Mouse (Mus musculus) spleen, adult 2 months (tissue): ENCODE measurements around the gene Tpt1.

Experiments
- CTCF ChIP-seq: fragments of 200-500 bp; IDR thresholded peaks from 2 replicates; pipeline ENCODE4 v1.5.1; 2011; ENCODE audit warnings: mild to moderate bottlenecking, inconsistent platforms; ENCODE audit not compliant: insufficient read depth, insufficient read length, insufficient replicate concordance; ENCODE audit errors: extremely low read depth
- POLR2A ChIP-seq: fragments of 200-500 bp; IDR thresholded peaks from 2 replicates; pipeline ENCODE4 v1.6.1; 2011; ENCODE audit warnings: low read depth, low read length, inconsistent platforms

DNA sequence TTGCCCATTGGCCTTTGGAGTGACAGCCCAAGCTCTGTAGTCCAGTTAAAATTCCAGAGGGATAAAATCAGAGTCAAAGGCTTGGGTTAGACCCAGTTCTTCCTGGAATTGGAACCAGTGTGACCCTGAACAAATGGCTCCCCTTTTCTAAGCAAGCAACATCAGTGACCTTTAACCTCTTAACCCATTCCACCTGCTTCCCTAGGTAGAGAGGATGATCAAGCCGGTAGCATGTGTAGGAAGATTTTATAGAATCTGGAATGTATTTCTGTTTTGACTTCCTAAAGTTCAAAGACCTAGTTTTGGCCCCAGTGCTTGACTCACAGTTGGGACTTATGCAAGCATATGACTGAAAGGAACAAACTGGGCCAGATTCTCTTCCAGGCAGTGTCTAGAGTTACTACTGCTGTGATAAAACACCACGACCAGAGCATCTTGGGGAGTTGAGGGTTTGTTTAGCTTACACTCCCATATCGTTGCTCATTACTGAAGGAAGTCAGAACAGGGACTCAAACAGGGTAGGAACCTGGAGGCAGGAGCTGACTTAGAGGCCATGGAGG is 18.0 kb upstream of the Tpt1 start:
- no peak for TF ChIP-seq POLR2A
- no peak for TF ChIP-seq CTCF
